Mouse (Mus musculus) cerebellum, adult 2 months (tissue): Measurements from ENCODE around the gene Hoxa6.

ENCODE experiments used
- CTCF ChIP-seq: fragments of 200-500 bp; IDR thresholded peaks from 2 replicates; pipeline ENCODE4 v1.5.1; 2011; ENCODE audit warnings: low read depth, mild to moderate bottlenecking, control low read depth, low read length, moderate library complexity, borderline replicate concordance; ENCODE audit not compliant: insufficient read depth
- POLR2A ChIP-seq: fragments of 200-500 bp; IDR thresholded peaks from 2 replicates; pipeline ENCODE4 v1.6.1; 2011; ENCODE audit warnings: low read length, control low read depth, borderline replicate concordance; ENCODE audit not compliant: insufficient read depth

GRCm38 (mm10) chr6:52230516-52231165, 22.1 kb upstream of the Hoxa6 start, which contains the start of gene Hoxa9:
- TF ChIP-seq POLR2A = no peak
- no peak for TF ChIP-seq CTCF
